Mouse (Mus musculus): ENCODE results near the gene Slf2. TPM values are rescaled to one million over a fixed set of nuclear protein-coding genes. Genes with fewer than 3 reads are reported as not detected.

The Slf2 gene
- polyA plus RNA-seq, 1 experiment from 2014 or later, result 54.0 TPM

DNA sequence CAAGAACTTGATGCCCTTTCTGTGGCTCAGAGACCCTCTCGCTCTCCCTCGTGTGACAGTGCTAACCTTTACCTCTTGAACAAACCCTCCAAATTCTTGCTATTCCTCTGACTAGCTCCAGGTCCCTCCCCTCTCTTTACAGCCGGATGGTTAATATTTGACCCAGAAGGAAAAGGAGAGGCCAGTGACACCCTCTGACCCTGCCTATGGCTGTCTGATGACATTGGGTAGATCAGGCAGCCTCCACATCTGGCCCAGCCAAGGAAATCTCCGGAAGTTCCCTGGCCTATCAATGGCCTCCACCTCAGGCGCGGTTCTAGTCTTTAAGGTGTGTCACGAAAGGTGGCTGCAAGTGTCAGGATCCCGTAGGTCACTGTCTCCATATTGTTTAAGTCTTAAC is 60.1 kb downstream of the Slf2 start:
- no peaks in the 10 kb centered on the region for H3K9me3 ChIP-seq (replicated peaks)
- peaks cover 7% of the 10 kb centered on the region; the same call in 1 of the 2 replicates for H3K36me3 ChIP-seq
- peaks cover 50% of the 10 kb centered on the region for H3K4me1 ChIP-seq
- 86% methylated on average over 8 of the region's 8 CpGs for WGBS
- H3K27ac ChIP-seq, result 0 out of 2 replicates have a peak overlapping the region, but pooled peaks have one; percentile 46
- peaks cover 11% of the 10 kb centered on the region for H3K27me3 ChIP-seq (ENCODE audit: low read depth, poor library complexity, severe bottlenecking)
- H3K4me3 ChIP-seq, result no peak overlapping the region
- DNase-seq (ENCODE audit: low spot score), result no peak

- H3K4me1 ChIP-seq, result peaks cover 50% of the 10 kb centered on the region
- peaks cover 17% of the 10 kb centered on the region; the same call in 1 of the 2 replicates for H3K36me3 ChIP-seq
- H3K9me3 ChIP-seq (replicated peaks), result no peaks in the 10 kb centered on the region
- 36% methylated on average over 7 of the region's 7 CpGs for WGBS
- no peak for DNase-seq (ENCODE audit: low spot score)
- peaks cover 11% of the 10 kb centered on the region for H3K27me3 ChIP-seq (ENCODE audit: low read depth, poor library complexity, severe bottlenecking)
- H3K27ac ChIP-seq, result peak overlapping the region; percentile 10
- H3K4me3 ChIP-seq, result peak overlapping the region; percentile 6; the same call in 1 of the 2 replicates
Observed at GRCm38 (mm10) chr19:44992246-44992645, 61.3 kb downstream of the Slf2 start.

- H3K4me3 ChIP-seq, result peak overlapping the region; percentile 6; the same call in 1 of the 2 replicates
- DNase-seq (ENCODE audit: low spot score), result no peak
- peaks cover 21% of the 10 kb centered on the region; the same call in 1 of the 2 replicates for H3K36me3 ChIP-seq
- no peaks in the 10 kb centered on the region for H3K9me3 ChIP-seq (replicated peaks)
- 55% methylated on average over 7 of the region's 7 CpGs for WGBS
- peaks cover 11% of the 10 kb centered on the region for H3K27me3 ChIP-seq (ENCODE audit: low read depth, poor library complexity, severe bottlenecking)
- peaks cover 50% of the 10 kb centered on the region for H3K4me1 ChIP-seq
- H3K27ac ChIP-seq, result peak overlapping the region; percentile 10
Observed at GRCm38 (mm10) chr19:44992712-44993111, 61.8 kb downstream of the Slf2 start.

DNA sequence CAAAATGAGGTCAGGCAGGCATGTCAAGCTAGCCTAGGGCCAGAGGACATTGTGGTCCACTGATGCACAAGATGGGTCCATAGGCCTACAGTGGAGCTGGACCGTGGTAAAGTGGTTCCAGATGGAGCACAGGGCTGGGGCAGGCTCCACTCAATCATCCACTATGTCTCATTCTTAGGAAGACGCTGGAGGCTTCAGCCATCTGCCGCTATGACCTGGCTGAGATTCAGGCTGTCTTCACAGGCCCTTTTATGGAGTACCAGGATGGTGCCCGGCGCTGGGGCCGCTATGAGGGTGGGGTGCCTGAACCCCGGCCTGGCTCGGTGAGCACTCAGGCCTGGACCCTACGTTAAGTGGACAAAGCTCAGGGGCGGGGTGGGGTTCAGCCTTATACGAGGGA is 66.8 kb downstream of the Slf2 start:
- no peak for DNase-seq (ENCODE audit: low spot score)
- no peak overlapping the region for H3K27ac ChIP-seq
- no peak overlapping the region for H3K4me3 ChIP-seq
- H3K27me3 ChIP-seq (ENCODE audit: low read depth, poor library complexity, severe bottlenecking), result no peaks in the 10 kb centered on the region
- H3K4me1 ChIP-seq, result peaks cover 2% of the 10 kb centered on the region
- 78% methylated on average over 11 of the region's 11 CpGs for WGBS
- peaks cover 65% of the 10 kb centered on the region for H3K36me3 ChIP-seq
- H3K9me3 ChIP-seq (replicated peaks), result no peaks in the 10 kb centered on the region

- Histone ChIP-seq H3K4me1 (no peaks in the 10 kb centered on the region; the same call in 1 of the 2 replicates), H3K4me3 (no peak overlapping the region), H3K36me3 (peaks cover 81% of the 10 kb centered on the region), H3K27ac (no peak overlapping the region), H3K27me3 (ENCODE audit: low read depth, poor library complexity, severe bottlenecking) (no peaks in the 10 kb centered on the region), H3K9me3 (replicated peaks) (no peaks in the 10 kb centered on the region)
- 86% methylated on average over 8 of the region's 8 CpGs for WGBS
- DNase-seq (ENCODE audit: low spot score), result no peak
Observed at GRCm38 (mm10) chr19:44999647-45000046, 68.7 kb downstream of the Slf2 start.

GRCm38 (mm10) chr19:45002301-45002700 is 71.3 kb downstream of the Slf2 start:
- no peak overlapping the region for H3K4me3 ChIP-seq
- no peak overlapping the region for H3K27ac ChIP-seq
- no peaks in the 10 kb centered on the region for H3K27me3 ChIP-seq (ENCODE audit: low read depth, poor library complexity, severe bottlenecking)
- WGBS, result 64% methylated on average over 3 of the region's 3 CpGs
- DNase-seq (ENCODE audit: low spot score), result no peak
- peaks cover 79% of the 10 kb centered on the region for H3K36me3 ChIP-seq
- H3K9me3 ChIP-seq (replicated peaks), result no peaks in the 10 kb centered on the region
- peaks cover 13% of the 10 kb centered on the region for H3K4me1 ChIP-seq

DNA sequence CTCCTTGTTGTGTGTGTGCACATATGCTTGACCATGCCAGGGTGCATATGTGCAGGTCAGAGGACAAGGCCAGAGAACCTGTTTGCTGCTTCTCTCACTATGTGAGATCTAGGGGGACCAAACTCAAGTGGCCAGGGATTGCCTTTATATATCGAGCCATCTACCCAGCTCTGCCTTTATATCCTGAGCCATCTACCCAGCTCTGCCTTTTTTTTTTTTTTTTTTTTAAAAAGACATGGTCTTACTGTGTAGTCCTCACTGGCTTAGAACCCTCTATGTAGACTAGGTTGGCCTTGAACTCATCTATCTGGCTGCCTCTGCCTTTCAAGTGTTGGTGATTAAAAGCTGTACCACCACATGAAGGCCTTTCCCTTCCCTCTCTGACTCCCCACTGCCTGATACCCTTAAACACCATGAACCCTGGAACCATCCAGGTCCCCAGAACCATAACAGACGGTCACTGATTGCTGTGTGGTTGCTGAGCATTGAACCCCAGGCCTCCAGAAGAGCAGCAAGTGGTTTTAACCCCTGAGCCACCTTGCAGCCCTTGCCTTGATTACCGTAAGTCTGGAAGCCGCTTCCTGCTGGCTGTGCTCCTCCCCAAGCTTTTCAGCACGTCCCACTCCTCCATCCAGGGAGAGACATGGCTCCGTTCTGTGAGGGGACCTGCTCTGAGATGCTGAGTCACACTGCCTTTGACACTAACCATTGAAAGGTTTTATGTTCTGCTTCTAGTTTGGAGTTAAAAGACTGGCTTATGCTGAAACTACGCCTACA is 73.0 kb downstream of the Slf2 start:
- Histone ChIP-seq H3K27me3 (ENCODE audit: low read depth, poor library complexity, severe bottlenecking) (no peaks in the 10 kb centered on the region), H3K27ac (no peak overlapping the region), H3K4me1 (peaks cover 17% of the 10 kb centered on the region), H3K4me3 (no peak overlapping the region), H3K36me3 (peaks cover 80% of the 10 kb centered on the region), H3K9me3 (replicated peaks) (no peaks in the 10 kb centered on the region)
- DNase-seq (ENCODE audit: low spot score), result no peak
- WGBS, result 86% methylated on average over 7 of the region's 7 CpGs

DNA sequence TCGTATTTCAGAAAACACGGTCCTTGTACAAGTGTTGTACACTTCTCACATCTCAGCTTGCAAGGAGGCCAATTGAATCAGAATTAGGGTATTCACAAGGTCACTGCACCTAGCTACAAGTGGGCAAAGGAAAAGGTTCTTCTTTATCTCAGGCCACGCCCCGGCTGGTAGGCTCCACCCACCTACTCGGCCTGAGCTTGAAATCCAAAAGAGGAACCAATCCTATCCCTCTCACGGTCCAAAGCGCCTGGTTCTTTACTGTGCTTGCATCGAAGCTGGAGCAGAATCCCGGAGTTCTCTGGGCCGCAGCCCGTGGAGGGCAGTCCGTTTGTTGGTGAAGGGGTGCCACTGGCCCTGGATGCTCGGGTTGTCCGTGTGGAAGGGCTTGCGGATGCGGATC is 74.5 kb downstream of the Slf2 start, which contains the start of gene Twnk:
Twnk (plus strand) TSS at position 220 of the 400 bp plus-strand sequence.
- H3K4me3 ChIP-seq, result peak within 1 kb of the TSS; percentile 96
- H3K27me3 ChIP-seq (ENCODE audit: low read depth, poor library complexity, severe bottlenecking), result no peaks in the 10 kb centered on the region
- peak; percentile 37 for DNase-seq (ENCODE audit: low spot score)
- no peaks in the 10 kb centered on the region for H3K9me3 ChIP-seq (replicated peaks)
- peaks cover 80% of the 10 kb centered on the region for H3K36me3 ChIP-seq
- H3K4me1 ChIP-seq, result peaks cover 17% of the 10 kb centered on the region
- H3K27ac ChIP-seq, result peak within 1 kb of the TSS; percentile 87
- WGBS, result 12% methylated on average over 16 of the region's 16 CpGs

DNA sequence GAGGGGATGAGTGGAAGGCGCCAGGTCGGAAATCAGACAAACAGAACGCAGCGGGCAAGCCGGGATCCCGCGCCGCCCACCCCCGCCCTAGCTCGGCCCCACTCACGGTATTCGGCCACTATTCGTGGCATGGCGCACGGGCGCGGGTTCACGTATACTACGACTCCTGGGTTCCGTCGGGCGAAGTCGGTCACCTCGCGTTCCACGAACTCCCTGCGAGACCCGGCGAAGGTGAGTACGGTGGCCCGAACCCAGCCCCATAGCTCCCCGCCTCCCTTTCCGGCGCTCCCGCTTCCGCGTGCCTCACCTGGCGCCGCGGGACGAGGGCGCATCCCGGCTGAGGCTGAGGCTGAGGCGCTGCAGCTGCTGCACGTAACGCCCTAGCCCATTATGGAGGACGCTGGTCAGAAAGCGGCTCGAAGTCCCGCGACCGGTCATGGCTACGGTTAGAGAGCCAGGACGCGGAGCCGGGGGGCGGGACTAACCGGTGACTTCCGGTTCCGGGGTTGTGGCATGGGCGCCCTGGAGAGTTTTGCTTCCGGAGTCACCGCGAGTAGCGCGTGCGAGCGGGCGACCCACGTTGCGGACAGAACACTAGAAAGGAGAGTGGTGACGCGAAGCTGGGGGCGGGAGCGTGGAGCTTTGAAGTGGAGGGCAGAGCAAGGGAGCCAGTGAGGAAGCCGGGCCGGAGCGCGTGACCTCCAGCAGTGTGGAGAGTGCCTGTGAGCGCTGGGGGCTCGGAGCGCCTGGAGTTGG is 75.2 kb downstream of the Slf2 start, which contains the start of gene Mrpl43:
Mrpl43 (minus strand) TSS at position 486 of the 756 bp plus-strand sequence.
- Histone ChIP-seq H3K36me3 (peaks cover 80% of the 10 kb centered on the region), H3K9me3 (replicated peaks) (no peaks in the 10 kb centered on the region), H3K27ac (peak within 1 kb of the TSS; percentile 87), H3K4me3 (peak within 1 kb of the TSS; percentile 96), H3K4me1 (peaks cover 17% of the 10 kb centered on the region), H3K27me3 (ENCODE audit: low read depth, poor library complexity, severe bottlenecking) (no peaks in the 10 kb centered on the region)
- peak; percentile 98 for DNase-seq (ENCODE audit: low spot score)
- under 1% methylated on average over 82 of the region's 82 CpGs for WGBS

DNA sequence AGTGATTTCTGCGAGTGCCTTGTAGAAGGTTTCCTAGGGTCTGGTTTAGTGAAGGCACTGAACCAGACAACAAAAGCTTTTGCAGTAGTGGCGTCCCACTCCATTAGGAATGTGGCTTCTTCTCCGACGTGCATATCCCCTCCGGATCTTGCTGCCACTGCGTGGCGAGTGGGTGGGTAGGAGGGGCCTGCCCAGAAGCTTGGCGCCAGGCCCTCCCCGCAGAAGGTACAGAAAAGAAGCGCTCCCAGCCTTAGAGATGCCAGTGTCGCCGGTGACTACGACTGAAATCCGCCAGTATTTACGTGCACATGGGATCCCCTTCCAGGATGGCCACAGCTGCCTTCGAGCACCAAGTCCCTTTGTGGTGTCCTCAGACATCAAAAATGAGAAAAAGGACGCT is 76.1 kb downstream of the Slf2 start:
- DNase-seq (ENCODE audit: low spot score), result no peak
- Histone ChIP-seq H3K9me3 (replicated peaks) (no peaks in the 10 kb centered on the region), H3K4me3 (peak overlapping the region; percentile 96), H3K36me3 (peaks cover 80% of the 10 kb centered on the region), H3K27me3 (ENCODE audit: low read depth, poor library complexity, severe bottlenecking) (no peaks in the 10 kb centered on the region), H3K27ac (peak overlapping the region; percentile 87), H3K4me1 (peaks cover 17% of the 10 kb centered on the region)
- 48% methylated on average over 17 of the region's 17 CpGs for WGBS

DNA sequence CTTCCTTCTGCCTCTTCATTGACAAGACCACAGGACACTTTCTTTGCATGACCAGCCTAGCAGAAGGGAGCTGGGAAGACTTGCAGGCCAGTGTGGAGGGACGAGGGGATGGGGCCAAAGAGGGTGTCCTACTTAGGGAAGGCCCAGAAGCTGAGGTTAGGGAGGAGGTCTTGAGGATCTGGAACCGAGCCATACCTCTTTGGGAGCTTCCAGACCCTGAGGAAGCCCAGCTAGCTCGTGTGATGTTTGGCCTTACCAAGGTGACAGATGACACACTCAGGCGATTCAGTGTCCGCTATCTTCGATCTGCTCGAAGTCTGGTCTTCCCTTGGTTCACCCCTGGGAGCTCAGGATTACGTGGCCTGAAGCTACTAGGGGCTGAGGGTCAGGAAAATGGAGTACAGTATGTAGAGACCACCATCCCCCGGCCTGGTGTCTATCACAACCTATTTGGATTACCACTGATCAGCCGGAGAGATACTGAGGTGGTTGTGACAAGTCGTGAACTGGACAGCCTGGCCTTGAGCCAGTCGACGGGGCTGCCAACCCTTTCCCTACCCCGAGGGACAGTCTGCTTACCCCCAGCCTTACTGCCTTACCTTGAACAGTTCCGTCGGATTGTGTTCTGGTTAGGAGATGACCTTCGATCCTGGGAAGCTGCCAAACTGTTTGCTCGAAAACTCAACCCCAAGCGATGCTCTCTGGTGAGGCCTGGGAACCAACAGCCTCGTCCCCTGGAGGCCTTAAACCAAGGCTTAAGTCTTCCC is 76.7 kb downstream of the Slf2 start:
- WGBS, result 92% methylated on average over 20 of the region's 20 CpGs
- Histone ChIP-seq H3K36me3 (peaks cover 80% of the 10 kb centered on the region), H3K27me3 (ENCODE audit: low read depth, poor library complexity, severe bottlenecking) (no peaks in the 10 kb centered on the region), H3K4me3 (peak overlapping the region; percentile 96), H3K4me1 (peaks cover 21% of the 10 kb centered on the region), H3K27ac (peak overlapping the region; percentile 87), H3K9me3 (replicated peaks) (no peaks in the 10 kb centered on the region)
- peak; percentile 26 for DNase-seq (ENCODE audit: low spot score)

GRCm38 (mm10) chr19:45010646-45011045 is 79.7 kb downstream of the Slf2 start:
- H3K9me3 ChIP-seq (replicated peaks), result no peaks in the 10 kb centered on the region
- H3K4me3 ChIP-seq, result no peak overlapping the region
- 90% methylated on average over 4 of the region's 4 CpGs for WGBS
- H3K36me3 ChIP-seq, result peaks cover 51% of the 10 kb centered on the region
- H3K4me1 ChIP-seq, result peaks cover 44% of the 10 kb centered on the region
- no peak for DNase-seq (ENCODE audit: low spot score)
- no peaks in the 10 kb centered on the region for H3K27me3 ChIP-seq (ENCODE audit: low read depth, poor library complexity, severe bottlenecking)
- H3K27ac ChIP-seq, result no peak overlapping the region
